Mouse (Mus musculus) G1E (cell line): ENCODE data around the gene Fcrlb.

ENCODE experiments used
- CTCF ChIP-seq: IDR thresholded peaks from 2 replicates; pipeline ENCODE4 v1.5.1; 2012; ENCODE audit warnings: low read depth, low read length, inconsistent platforms, mixed read lengths
- GATA1 ChIP-seq: IDR thresholded peaks from 2 replicates; pipeline ENCODE4 v1.6.1; 2012; ENCODE audit warnings: borderline replicate concordance, low read length, inconsistent platforms, mixed read lengths
- GATA2 ChIP-seq: IDR thresholded peaks from 2 replicates; pipeline ENCODE4 v1.6.1; 2012; ENCODE audit warnings: low read depth, low read length, inconsistent platforms, borderline replicate concordance
- POLR2AphosphoS5 ChIP-seq: IDR thresholded peaks from 2 replicates; pipeline ENCODE4 v1.6.1; 2012; ENCODE audit warnings: low read depth, low read length, inconsistent platforms; ENCODE audit not compliant: insufficient replicate concordance
- TAL1 ChIP-seq: conservative IDR thresholded peaks from 2 replicates; pipeline ENCODE4 v1.6.1; 2012; ENCODE audit warnings: low read depth, low read length, inconsistent platforms, mixed read lengths

- TF ChIP-seq CTCF (no peak), POLR2AphosphoS5 (no peak), GATA1 (no peak), TAL1 (no peak), GATA2 (no peak)
Observed at GRCm38 (mm10) chr1:170868107-170868904, 44.4 kb downstream of the Fcrlb start.
